Mouse (Mus musculus): ENCODE data around the gene Itpr2.

Itpr2 gene

GRCm38 (mm10) chr6:146416461-146416860 is 85.6 kb downstream of the Itpr2 start:
- DNase-seq (ENCODE audit: low spot score) = no peak

GRCm38 (mm10) chr6:146414094-146414493 is 87.9 kb downstream of the Itpr2 start:
- DNase-seq (ENCODE audit: low spot score) = no peak

DNA sequence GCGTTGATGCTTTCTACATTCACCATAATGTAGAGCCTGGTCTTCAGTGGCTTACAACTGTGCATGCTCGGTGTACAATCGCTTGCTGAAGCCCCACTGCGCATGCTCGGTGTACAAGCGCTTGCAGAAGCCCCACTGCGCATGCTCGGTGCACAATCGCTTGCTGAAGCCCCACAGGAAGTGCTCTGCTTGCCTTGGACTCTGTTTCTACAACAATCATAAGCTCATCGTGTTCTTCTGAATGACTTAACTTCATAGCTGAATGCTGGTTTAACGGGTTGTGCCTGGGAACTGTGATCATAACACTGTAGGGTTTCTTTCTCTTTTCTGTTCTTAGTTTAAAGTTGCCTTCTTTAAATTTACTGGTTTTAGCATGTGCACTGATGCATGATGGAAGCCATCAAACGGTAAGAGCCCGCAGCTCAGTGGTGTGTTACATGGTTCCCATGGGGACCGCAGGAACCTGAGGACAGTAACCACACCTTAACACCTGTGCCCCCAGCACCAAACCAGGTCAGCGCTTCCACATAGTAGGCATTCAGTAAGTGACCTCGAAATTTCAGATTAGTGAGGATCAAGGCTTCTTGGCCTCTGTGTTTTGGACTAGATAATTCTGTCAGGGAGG is 90.5 kb downstream of the Itpr2 start:
- DNase-seq (ENCODE audit: low spot score) = no peak

GRCm38 (mm10) chr6:146410427-146410810 is 91.6 kb downstream of the Itpr2 start:
- DNase-seq (ENCODE audit: low spot score) = no peak

GRCm38 (mm10) chr6:146409692-146410426 is 92.2 kb downstream of the Itpr2 start:
- DNase-seq (ENCODE audit: low spot score) = peak; percentile 88

DNA sequence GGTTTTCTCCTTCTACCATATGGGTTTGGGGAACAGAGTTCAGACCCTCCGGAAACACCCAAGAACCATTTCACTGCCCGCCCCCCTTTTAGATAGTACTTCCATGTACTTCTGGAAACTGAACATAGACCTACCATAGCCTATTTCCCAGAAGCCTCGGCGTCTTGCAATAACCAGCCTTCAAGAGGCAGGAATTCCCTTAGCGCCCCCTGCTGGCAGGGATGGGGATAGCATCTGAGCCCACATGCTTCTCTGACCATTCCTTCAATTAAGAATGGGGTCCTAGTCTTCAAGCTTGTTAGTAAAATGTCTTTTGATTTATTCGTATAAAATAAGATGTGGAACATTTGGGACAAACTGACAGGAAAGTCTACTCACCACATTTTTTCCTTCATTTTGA is 96.6 kb downstream of the Itpr2 start:
- DNase-seq (ENCODE audit: low spot score) = peak; percentile 82

DNA sequence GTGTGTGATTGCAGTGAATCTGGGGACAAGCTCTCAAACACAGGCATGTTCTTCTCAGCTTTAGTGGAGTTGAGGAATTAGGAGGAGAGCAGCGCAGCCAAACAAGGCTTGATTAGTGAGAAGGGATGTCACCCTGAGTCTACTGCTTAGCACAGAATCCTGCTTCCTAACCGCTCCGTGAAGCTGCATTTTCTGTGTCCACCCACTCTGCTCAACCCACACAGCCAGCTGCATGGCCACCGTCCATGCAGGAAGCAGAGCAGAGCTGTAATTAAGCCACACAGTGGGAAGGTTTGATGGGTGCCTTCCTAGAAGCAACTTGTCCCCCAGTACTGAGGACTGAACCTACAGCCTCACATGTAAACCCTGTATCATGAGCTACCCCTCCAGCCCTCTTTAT is 97.1 kb downstream of the Itpr2 start:
- no peak for DNase-seq (ENCODE audit: low spot score)

GRCm38 (mm10) chr6:146404156-146404555 is 97.9 kb downstream of the Itpr2 start:
- no peak for DNase-seq (ENCODE audit: low spot score)

GRCm38 (mm10) chr6:146402905-146403642 is 98.9 kb downstream of the Itpr2 start:
- DNase-seq (ENCODE audit: low spot score) = no peak

DNA sequence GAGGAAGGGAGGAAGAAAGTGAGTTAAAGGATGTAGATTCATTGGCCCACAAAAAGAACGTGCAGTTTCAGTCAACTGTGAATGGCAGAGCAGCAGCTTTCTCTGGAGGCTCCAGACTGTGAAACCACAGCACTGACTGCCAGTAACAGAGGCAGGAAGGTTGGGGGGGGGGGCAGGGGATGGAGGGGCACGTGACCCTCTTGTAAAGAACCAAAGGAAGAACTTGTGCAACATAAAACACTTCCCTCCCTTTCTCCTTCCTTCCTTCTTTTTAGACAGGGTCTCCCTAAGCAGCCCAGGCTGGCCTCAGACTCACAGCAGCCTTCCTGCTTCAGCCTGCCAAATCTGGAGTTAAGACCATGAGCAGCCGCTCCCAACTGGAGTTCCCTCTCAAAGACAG is 104.2 kb downstream of the Itpr2 start:
- DNase-seq (ENCODE audit: low spot score) = no peak

DNA sequence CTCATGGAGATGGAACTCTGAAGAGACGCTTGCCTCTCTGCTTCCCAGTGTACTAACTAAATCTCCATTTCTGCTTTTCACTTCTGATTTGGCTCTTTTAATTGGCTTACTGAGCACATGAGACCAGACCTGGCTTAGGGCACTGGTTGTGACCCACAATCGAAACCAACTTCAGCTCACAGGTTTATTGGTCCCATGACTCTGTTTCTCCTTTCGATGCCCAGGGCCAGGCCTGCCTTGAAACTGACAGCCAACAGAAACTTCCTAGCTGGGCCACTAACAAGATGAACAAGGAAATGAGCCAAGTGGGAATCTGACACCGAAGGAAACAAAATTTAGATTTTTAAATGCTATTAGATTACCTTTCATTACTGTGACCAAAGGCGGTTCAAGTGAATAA is 105.8 kb downstream of the Itpr2 start:
- no peak for DNase-seq (ENCODE audit: low spot score)

- no peak for DNase-seq (ENCODE audit: low spot score)
These were observed 106.4 kb downstream of the Itpr2 start for GRCm38 (mm10) chr6:146395616-146396015.

GRCm38 (mm10) chr6:146392188-146392587 is 109.8 kb downstream of the Itpr2 start:
- DNase-seq (ENCODE audit: low spot score) = no peak

DNA sequence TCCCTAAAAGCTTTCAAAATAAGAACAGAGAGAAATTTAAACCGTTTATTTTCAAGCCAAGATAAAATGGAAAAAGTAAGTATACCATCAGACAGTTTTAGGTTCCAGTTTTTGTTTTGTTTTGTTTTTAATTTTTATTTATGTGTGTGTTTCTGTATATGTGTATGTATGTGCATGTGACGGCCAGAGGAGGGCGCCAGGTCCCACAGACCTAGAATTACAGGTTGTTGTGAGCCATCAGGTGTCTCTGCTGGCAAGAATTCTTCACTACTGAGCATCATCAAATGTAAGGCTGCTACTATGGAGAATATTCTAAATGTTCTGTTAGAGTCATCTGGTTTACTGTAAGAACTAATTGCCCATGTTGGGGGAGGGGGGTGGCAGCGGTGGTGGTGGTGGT is 111.9 kb downstream of the Itpr2 start:
- DNase-seq (ENCODE audit: low spot score) = no peak

DNA sequence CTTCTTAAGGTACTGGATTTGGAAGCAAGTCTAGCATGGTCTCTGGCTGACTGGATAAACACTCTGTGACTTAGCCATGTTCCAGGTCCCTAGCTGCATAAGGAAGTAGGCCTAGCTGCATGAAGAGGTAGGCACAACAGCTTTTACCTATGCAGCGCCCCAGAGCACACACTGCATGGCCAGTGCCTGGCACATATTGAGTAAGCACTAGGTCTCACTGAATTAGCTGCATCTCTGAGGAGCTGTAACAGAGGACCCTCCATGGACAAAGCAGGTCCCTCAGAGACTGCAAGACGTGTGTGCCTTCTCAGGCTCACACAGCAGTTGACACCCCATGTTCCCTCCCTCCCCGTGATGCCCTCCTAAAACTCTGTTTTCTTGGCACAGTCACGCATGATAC is 114.0 kb downstream of the Itpr2 start:
- DNase-seq (ENCODE audit: low spot score) = no peak

DNA sequence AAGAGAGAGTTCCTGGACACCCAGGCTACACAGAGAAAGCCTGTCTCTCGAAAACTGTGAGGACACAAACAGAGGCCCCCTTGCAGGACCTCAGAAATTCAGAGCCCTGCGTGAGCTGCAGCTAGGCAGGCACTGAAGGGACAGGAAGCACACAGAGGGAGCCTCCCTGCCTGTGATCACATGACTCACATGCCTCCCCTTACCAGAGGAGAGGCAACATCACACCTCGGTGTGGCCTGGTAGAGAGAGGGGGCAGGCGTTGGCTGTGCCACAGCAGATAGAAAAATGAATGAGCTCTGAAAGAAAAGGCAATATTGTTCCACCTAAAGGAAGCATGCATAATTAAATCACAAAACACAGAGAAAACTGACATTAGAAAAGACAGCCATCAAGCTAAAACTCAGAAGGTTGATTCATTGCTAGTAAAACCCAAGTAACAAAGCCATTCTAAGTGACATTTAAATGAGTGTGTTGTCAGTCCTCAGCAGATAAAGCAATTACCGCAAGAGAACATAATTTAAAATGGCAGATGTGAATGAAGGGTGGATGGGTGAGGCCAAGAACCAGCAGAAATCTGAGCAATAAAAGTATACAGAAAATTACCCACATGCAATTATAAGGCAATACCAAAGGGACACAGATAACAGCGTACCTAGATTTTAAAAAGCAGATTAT is 114.8 kb downstream of the Itpr2 start:
- DNase-seq (ENCODE audit: low spot score) = peak; percentile 15

- no peak for DNase-seq (ENCODE audit: low spot score)
These were observed 122.8 kb downstream of the Itpr2 start for GRCm38 (mm10) chr6:146379263-146379662.

- no peak for DNase-seq (ENCODE audit: low spot score)
These were observed 130.5 kb downstream of the Itpr2 start for GRCm38 (mm10) chr6:146371511-146371910.

DNA sequence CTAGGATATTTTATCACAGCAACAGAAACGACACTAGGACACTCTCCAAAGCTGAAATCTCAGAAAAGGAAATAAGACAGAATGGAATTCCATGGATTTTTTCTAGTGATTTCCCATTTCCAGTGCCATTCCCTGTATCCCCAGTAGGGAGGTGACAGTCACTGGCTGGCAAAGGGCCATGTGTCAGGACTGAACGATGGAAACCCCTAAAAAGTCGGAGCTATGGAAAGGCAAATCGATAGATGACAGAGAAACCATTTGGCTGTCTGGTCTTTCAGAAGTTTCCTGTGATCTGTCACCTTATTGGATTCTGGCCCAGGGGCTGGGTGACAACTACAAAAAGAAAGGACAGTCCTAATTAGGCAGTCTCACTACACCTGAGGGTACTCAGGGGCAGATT is 135.8 kb downstream of the Itpr2 start:
- DNase-seq (ENCODE audit: low spot score) = no peak

- no peak for DNase-seq (ENCODE audit: low spot score)
These were observed 144.1 kb downstream of the Itpr2 start for GRCm38 (mm10) chr6:146357911-146358310.

DNA sequence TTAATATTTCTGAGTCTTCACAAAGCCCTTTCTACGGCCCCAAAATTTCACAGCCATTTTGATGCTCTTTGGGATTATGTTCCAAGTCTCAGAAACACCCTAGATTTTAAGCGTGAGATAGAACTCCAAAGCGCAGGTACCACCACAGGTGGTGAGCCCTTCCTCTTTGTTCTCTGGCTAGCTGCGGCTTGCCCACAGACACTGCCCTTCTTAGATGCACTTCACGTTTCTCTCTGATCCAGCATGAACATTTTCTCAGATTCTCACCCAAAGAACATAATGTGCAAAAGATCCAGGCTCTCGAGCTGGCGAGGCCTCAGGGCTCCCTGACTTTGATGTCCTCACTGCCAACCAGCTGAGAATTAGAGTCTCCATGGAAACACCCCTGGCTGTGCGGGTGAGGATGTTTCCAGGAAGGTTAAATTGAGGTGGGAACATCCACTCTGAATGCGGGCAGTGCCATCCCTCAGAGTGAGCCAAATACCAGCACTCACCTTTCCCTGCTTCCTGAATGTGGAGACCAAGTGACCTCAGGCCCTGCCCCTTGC is 149.7 kb downstream of the Itpr2 start:
- no peak for DNase-seq (ENCODE audit: low spot score)

DNA sequence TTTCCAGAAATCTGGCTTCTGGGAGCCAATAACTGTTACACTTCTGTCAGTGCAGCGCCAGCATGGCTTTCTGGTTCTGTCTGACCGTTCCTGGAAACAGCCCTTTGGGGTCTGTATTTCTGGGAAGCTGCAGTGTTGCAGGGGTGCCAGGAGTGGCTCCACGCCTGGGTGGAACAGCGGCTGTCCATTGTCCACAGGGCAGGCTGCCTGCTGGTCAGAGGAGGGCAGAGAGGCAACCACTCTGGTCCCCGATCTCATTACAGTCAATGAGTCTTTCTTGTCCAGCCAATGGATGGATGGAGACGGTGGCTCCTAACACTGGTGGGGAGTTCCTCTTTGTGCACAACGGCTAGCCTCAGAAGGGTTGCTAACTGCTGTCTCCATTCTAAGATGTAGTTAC is 150.2 kb downstream of the Itpr2 start:
- DNase-seq (ENCODE audit: low spot score) = no peak
